Mouse (Mus musculus) spleen, postnatal 10 days (tissue): ENCODE measurements around the gene Ap3d1.
A peak's percentile ranks its signal among the peaks of the same experiment; 100 is the strongest.

Experiments
- DNase-seq, 2 experiments: peaks; one replicate each; pipeline ENCODE4 v3.0.0; 2021 to 2022; ENCODE audit warnings: low spot score in 2 of 2

Gene Ap3d1

GRCm38 (mm10) chr10:80684214-80684613, 57.9 kb downstream of the Ap3d1 start:
- DNase-seq = peak; percentile 88 to 90

- no peak for DNase-seq
Observed at GRCm38 (mm10) chr10:80683647-80684046, 58.4 kb downstream of the Ap3d1 start.

GRCm38 (mm10) chr10:80682003-80682402, 60.1 kb downstream of the Ap3d1 start:
- DNase-seq = peak in 1 of 2 experiments; percentile 48

- no peak for DNase-seq
Observed at GRCm38 (mm10) chr10:80680260-80680696, 61.8 kb downstream of the Ap3d1 start.

- DNase-seq = peak; percentile 51 to 57
Observed at GRCm38 (mm10) chr10:80679556-80680259, 62.4 kb downstream of the Ap3d1 start.

- DNase-seq = peak in 1 of 2 experiments; percentile 63
Observed at GRCm38 (mm10) chr10:80678601-80679377, 63.3 kb downstream of the Ap3d1 start.

- DNase-seq = peak; percentile 95 to 97
Observed at GRCm38 (mm10) chr10:80677942-80678436, 64.1 kb downstream of the Ap3d1 start, which contains the start of gene Mknk2. Gene Mknk2 (minus strand): TSS chr10:80678112.

- peak in 1 of 2 experiments; percentile 40 for DNase-seq
Observed at GRCm38 (mm10) chr10:80677128-80677875, 64.8 kb downstream of the Ap3d1 start.

- peak; percentile 98 to 99 for DNase-seq
Observed at GRCm38 (mm10) chr10:80676198-80676928, 65.7 kb downstream of the Ap3d1 start.

GRCm38 (mm10) chr10:80675405-80676197, 66.5 kb downstream of the Ap3d1 start:
- DNase-seq = peak; percentile 46 to 68

GRCm38 (mm10) chr10:80674851-80675404, 67.1 kb downstream of the Ap3d1 start:
- peak in 1 of 2 experiments; percentile 46 for DNase-seq

GRCm38 (mm10) chr10:80674161-80674711, 67.8 kb downstream of the Ap3d1 start:
- no peak for DNase-seq

- no peak for DNase-seq
Observed at GRCm38 (mm10) chr10:80673690-80674089, 68.4 kb downstream of the Ap3d1 start.

GRCm38 (mm10) chr10:80671936-80672690, 70.0 kb downstream of the Ap3d1 start:
- DNase-seq = no peak

- no peak for DNase-seq
Observed at GRCm38 (mm10) chr10:80671251-80671650, 70.8 kb downstream of the Ap3d1 start.

GRCm38 (mm10) chr10:80670531-80670930, 71.5 kb downstream of the Ap3d1 start:
- DNase-seq = no peak

- no peak for DNase-seq
Observed at GRCm38 (mm10) chr10:80669737-80670485, 72.2 kb downstream of the Ap3d1 start.

- no peak for DNase-seq
Observed at GRCm38 (mm10) chr10:80669018-80669417, 73.0 kb downstream of the Ap3d1 start.
